Mouse (Mus musculus): Measurements from ENCODE around the gene Mastl. TPM values are rescaled to one million over a fixed set of nuclear protein-coding genes. Genes with fewer than 3 reads are reported as not detected.

The Mastl gene
- polyA plus RNA-seq (2014; fragmentation: Illumina TruSeq; extraction: RNeasy Lipid Tissue Mini Kit (QIAGEN cat#74804); ENCODE audit: insufficient read depth, low read depth, low replicate concordance): 0.15 TPM

DNA sequence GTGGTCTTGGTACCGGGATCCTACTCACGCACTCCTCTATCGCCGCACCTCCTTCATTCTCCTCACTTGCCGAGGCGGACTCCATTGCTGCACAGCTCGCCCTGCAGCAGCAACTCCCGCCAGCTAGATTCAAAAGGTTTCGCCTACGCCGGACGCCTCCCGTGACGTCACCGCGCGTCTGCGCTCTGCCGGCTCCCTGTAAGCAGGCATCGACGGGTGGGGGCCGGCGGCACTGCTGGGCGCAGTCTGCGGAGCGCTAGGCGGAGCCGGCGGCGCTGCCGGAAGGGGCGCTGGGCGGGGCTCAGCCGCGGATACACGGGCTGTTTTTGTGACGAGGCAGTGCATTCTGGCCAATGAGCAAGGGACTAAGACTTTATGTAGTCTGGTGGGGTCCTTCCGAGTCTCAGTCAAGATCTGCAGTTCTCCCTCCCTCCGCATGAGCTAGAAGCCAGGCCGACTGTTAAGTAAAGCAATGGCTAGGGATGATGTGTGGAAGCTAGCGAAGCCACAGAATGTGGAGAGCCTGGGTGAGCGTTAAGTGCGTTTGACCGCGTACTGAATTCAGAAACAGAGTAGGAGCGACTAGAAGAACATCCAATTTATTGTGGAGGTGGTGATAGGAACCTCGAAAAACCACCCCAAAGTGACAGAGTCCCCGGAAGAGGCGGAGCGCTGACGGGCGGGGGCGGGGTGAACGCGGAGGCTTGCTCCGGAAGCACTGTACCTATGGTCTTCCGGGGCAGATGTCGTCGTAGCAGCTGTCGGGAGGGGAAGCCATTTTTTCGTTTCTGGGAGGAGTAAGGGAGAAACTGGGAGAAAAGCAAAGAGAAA is at the start of gene Mastl, which contains the start of gene Yme1l1:
Gene Mastl, minus strand, starts transcription at position 248 of the 831 bp plus-strand sequence.
Gene Yme1l1, plus strand, starts transcription at position 593 of the 831 bp plus-strand sequence.

DNA sequence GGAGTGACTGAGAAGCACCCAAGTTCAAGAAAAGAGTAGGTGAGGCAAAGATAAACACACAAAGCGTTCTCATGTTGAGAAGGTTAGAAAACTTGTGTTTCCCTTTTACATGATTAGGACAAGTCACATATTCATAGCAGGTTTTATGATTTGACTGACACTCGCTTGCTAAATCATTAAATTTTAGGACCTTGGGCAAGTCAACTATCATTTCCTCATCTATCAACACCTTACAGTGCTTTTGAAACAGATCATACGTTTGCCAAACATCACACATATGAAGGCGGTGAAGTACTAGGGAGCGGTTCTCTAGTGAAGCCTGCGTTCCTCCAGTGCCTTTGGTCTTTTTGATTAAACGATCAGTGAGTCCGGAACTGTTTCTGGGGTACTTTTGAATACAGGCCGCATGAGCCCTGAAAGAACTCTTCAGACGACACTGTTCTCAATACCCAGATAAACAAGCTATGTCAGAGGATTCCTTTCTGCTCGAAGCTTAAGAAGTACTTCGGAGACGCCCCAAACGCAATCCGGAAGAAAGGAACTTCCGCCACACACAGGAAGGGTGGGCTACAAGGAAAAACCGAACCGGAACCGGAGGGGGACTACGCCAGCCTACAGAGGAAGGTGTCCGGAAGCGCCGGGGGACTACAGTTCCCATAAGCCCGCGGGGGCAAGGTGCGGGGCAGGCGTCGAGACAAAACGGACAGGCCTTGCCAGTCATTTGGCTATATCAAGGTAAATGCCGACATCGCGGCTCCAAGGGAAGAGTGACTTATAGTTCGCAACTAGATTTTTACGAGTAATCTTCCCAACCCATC is 88.1 kb downstream of the Mastl start, which contains the start of gene Acbd5:
Gene Acbd5, plus strand, starts transcription at position 616 of the 818 bp plus-strand sequence.

Other genes starting within 250 kb of the Mastl start
- 46.2 TPM for gene Abi1, start 115.8 kb downstream of the Mastl start, polyA plus RNA-seq (2014; fragmentation: Illumina TruSeq; extraction: RNeasy Lipid Tissue Mini Kit (QIAGEN cat#74804); ENCODE audit: insufficient read depth, low read depth, low replicate concordance)
- 24.5 TPM for gene Acbd5, start 87.9 kb downstream of the Mastl start, polyA plus RNA-seq (2014; fragmentation: Illumina TruSeq; extraction: RNeasy Lipid Tissue Mini Kit (QIAGEN cat#74804); ENCODE audit: insufficient read depth, low read depth, low replicate concordance)
- 26.4 TPM for gene Yme1l1, start 345 bp upstream of the Mastl start, polyA plus RNA-seq (2014; fragmentation: Illumina TruSeq; extraction: RNeasy Lipid Tissue Mini Kit (QIAGEN cat#74804); ENCODE audit: insufficient read depth, low read depth, low replicate concordance)
- not detected for gene 4931423N10Rik, start 51.5 kb upstream of the Mastl start, polyA plus RNA-seq (2014; fragmentation: Illumina TruSeq; extraction: RNeasy Lipid Tissue Mini Kit (QIAGEN cat#74804); ENCODE audit: insufficient read depth, low read depth, low replicate concordance)
- gene Nxph2, start 165.2 kb upstream of the Mastl start, polyA plus RNA-seq (2014; fragmentation: Illumina TruSeq; extraction: RNeasy Lipid Tissue Mini Kit (QIAGEN cat#74804); ENCODE audit: insufficient read depth, low read depth, low replicate concordance): not detected

All from lung, adult 10 weeks (tissue).